In the genomic region with DNA sequence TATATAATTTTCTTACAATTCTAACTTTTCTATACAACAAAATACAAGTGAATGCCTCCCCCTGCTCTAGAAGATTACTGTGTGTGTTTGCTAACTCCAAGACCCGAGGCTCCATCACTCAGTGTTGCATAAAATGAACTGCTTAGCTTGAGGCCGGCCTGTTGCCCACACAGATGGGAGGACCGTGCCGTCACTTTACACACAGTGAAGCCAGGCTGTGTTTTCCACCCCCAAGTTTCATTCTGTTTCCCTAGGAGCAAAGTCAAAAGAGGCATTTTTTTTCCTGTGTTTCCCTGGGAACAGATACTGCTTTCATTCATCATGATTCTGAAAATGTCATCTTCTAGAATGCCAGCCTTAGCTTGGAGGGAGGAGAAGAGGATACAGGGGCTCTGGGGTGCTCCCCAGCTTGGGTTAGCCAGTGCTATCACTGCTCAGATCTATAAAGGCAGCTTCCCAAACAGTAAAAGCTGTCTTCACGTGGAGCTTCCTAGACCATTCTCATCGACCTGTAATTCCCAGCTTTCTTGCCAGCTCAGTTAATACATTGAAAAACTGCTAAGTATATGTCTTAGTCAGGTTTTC, we compare ENCODE assay signal across 14 mouse cellular contexts.
DNase-seq lines count a peak whose midpoint lies in the region; ATAC-seq lines count a peak whose summit lies in the region.
"Had no signal": no experiment of that assay in that cellular context is flagged by ENCODE, and none has a peak within 500 bp of the region (broad histone marks: within the 10 kb centered on the region; RNA-seq: fewer than 3 reads in every experiment).

No protein-coding gene starts in this region.

- no peaks in the 10 kb centered on the region for H3K27me3 ChIP-seq in midbrain, embryonic 15.5 days (replicated peaks)

- peak; percentile 44 to 71 for DNase-seq in left cerebral cortex, adult 18-20 months (ENCODE audit: low spot score in 2 of 2)
- no peak for DNase-seq in left cerebral cortex, adult 11 months (ENCODE audit: low spot score)
- DNase-seq in cerebellum, adult 9-11 months: peak; percentile 79
- peak; percentile 27 to 50 for DNase-seq in layer of hippocampus, postnatal 10 days (ENCODE audit: low spot score in 2 of 2)
- peak; percentile 17 for DNase-seq in right cerebral cortex, postnatal 25 days
- DNase-seq in spleen, adult 18-20 months: no peak
- no peak for DNase-seq in kidney, postnatal 25 days
- DNase-seq: gastrocnemius, adult 2 months; heart, postnatal 4 days; kidney, adult 8-10 months had no signal

- H3K27ac ChIP-seq in midbrain, embryonic 15.5 days: no peak overlapping the region
- H3K27ac ChIP-seq: gastrocnemius, adult 2 months; heart, embryonic 10.5 days; limb, embryonic 10.5 days; stomach, postnatal 0 days had no signal

- no peaks in the 10 kb centered on the region for H3K9me3 ChIP-seq in midbrain, embryonic 15.5 days
- H3K9me3 ChIP-seq: heart, embryonic 10.5 days; limb, embryonic 10.5 days had no signal

- peaks cover 3% of the 10 kb centered on the region; the same call in 1 of the 2 replicates for H3K4me1 ChIP-seq in midbrain, embryonic 15.5 days
- H3K4me1 ChIP-seq: heart, embryonic 10.5 days; limb, embryonic 10.5 days had no signal

- H3K9ac ChIP-seq in midbrain, embryonic 15.5 days: no peak overlapping the region

- H3K36me3 ChIP-seq in midbrain, embryonic 15.5 days (replicated peaks): no peaks in the 10 kb centered on the region
- H3K36me3 ChIP-seq: heart, embryonic 10.5 days; limb, embryonic 10.5 days had no signal

- H3K4me2 ChIP-seq in midbrain, embryonic 15.5 days: no peak overlapping the region

- H3K4me3 ChIP-seq in midbrain, embryonic 15.5 days: no peak overlapping the region
- H3K4me3 ChIP-seq: gastrocnemius, adult 2 months; heart, embryonic 10.5 days; limb, embryonic 10.5 days had no signal

- 71% methylated on average over 6 of the region's 6 CpGs for WGBS in midbrain, embryonic 15.5 days

- no peak for ATAC-seq in midbrain, embryonic 15.5 days (replicated peaks)

Comparison
In these comparisons a context has a peak if more than half of its experiments do, and no peak if none do; other contexts are left out.
1. DNase-seq: peak in left cerebral cortex, adult 18-20 months (2 of 2), cerebellum, adult 9-11 months (single experiment), layer of hippocampus, postnatal 10 days (2 of 2) and right cerebral cortex, postnatal 25 days (single experiment); none in left cerebral cortex, adult 11 months (single experiment), spleen, adult 18-20 months (0 of 2) and kidney, postnatal 25 days (0 of 2).